Mouse (Mus musculus) lung, adult 2 months (tissue): ENCODE measurements around the gene Gse1.
A peak's percentile ranks its signal among the peaks of the same experiment; 100 is the strongest.

ENCODE experiments used
- CTCF ChIP-seq: fragments of 200-500 bp; IDR thresholded peaks from 2 replicates; pipeline ENCODE4 v1.5.1; 2011; ENCODE audit warnings: mild to moderate bottlenecking, low read length, control low read depth; ENCODE audit not compliant: insufficient read depth
- POLR2A ChIP-seq: fragments of 200-500 bp; IDR thresholded peaks from 2 replicates; pipeline ENCODE4 v1.6.1; 2011; ENCODE audit warnings: low read depth, mild to moderate bottlenecking, control low read depth, low read length, borderline replicate concordance; ENCODE audit errors: extremely low read depth

DNA sequence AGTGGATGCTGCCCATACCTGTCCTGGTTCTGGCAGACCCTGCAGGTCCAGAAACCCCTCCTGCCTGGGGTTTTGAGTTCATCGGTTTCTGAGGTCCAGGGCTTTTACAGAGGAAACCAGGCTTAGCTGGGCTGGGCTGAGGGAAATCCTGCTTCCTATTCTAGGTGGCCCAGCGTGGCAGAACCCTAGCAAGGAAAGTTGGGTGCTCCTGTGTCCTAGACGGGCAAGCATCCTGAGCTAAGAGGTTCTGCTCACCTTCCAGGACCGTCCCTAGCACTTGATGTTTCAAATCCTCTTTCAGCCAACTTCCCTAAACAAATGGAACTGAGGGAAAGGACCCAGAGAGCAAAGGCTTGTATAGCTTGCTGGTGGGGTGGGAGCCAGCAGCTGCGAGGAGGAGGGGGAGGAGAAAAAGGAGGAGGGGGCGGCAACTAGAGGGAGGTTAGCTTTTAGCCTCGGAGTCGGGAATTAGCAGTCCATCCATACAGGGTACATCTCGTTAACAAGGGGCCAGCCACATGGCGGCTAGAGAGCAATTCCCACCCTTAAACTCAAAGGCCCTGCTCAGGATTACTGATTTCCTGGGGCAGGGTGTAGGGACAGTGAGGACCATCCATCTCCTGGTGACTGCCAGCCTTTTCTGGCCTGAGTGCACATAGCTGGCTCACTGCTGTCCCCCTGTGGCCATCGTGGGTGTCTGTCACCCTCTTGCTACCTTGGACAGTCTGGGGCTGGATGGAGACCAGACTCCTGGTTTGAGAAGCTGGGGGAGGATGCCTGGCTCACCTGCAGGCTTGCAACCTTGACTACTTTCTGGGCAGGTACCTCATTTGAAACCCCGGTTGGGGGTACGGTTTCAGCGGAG is 306.5 kb downstream of the Gse1 start:
- peak; percentile 100 for TF ChIP-seq CTCF
- no peak for TF ChIP-seq POLR2A
